Mouse (Mus musculus): ENCODE data around the gene Gm28171. TPM values are rescaled to one million over a fixed set of nuclear protein-coding genes. Genes with fewer than 3 reads are reported as not detected.
"Not testable (repeated sequence)": the region's sequence is repeated elsewhere in the genome, so short reads cannot be mapped to it uniquely, and the experiment has no call there.

Gene Gm28171
- not detected in 2 replicates for polyA plus RNA-seq (2014; fragmentation: Nextera tagmentation; extraction: Ambion mirVana)

DNA sequence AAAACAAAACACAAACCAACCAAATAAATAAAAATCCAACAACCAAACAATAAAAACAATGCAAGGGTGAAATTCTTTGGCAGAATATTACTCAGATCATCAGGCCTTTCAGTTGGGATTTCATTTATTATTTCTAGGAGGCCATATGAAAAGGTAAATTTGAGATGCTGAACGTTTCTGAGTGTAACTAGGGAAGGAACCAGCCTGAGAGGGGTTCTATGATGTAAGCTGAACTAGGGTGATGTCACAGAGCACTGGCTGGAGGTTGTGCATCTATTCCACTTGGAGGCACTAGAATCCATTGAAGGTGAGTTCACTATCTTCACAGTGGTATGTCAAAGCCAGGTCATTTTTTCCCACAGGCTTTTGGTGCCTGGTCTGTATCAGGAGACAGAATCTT lies at the start of gene Gm28171:
Gene Gm28171 (plus strand): TSS at position 301 of the 400 bp plus-strand sequence.
- WGBS, result no CpG with 5 or more reads among the region's 1 CpGs
- not testable (repeated sequence) for H3K36me3 ChIP-seq (ENCODE audit: control insufficient read depth, insufficient read depth, low read length)

More for the DNA sequence above, at the start of gene Gm28171:
- DNase-seq; ATAC-seq (ENCODE audit: low FRiP score, low TSS enrichment); H3K4me1 ChIP-seq (ENCODE audit: control insufficient read depth, insufficient read depth, low read length); H3K9me3 ChIP-seq (ENCODE audit: control insufficient read depth, low read length); H3K4me3 ChIP-seq (replicated peaks; ENCODE audit: low read depth, low read length); H3K4me2 ChIP-seq (ENCODE audit: low read length); H3K9ac ChIP-seq (replicated peaks; ENCODE audit: low read length); H3K27ac ChIP-seq (replicated peaks; ENCODE audit: low read depth, low read length); H3K27me3 ChIP-seq (ENCODE audit: control insufficient read depth, insufficient read depth, low read length): not testable (repeated sequence)

Other genes starting within 250 kb of the Gm28171 start
- not detected in 2 replicates for gene Gm21854, start 136.4 kb upstream of the Gm28171 start, polyA plus RNA-seq (2014; fragmentation: Nextera tagmentation; extraction: Ambion mirVana)
- gene Gm20914, start 67.4 kb upstream of the Gm28171 start, polyA plus RNA-seq (2014; fragmentation: Nextera tagmentation; extraction: Ambion mirVana), result not detected in 2 replicates
- not detected in 2 replicates for gene Gm21778, start 149.1 kb downstream of the Gm28171 start, polyA plus RNA-seq (2014; fragmentation: Nextera tagmentation; extraction: Ambion mirVana)